In genomic region chr12:111376053-111376452, GRCm38 (mm10) we compare ENCODE assay signal across 9 mouse cellular contexts. TPM values are rescaled to one million over a fixed set of nuclear protein-coding genes. Genes with fewer than 3 reads are reported as not detected.
A peak's percentile ranks its signal among the peaks of the same experiment; 100 is the strongest.
DNase-seq lines count a peak whose midpoint lies in the region; ATAC-seq and TF ChIP-seq lines count a peak whose summit lies in the region.
"Had no signal": no experiment of that assay in that cellular context is flagged by ENCODE, and none has a peak within 500 bp of the region (broad histone marks: within the 10 kb centered on the region; RNA-seq: fewer than 3 reads in every experiment).

No protein-coding gene starts in this region.

- no peaks in the 10 kb centered on the region for H3K36me3 ChIP-seq in heart, embryonic 12.5 days
- H3K36me3 ChIP-seq in ES-Bruce4 (ENCODE audit: control insufficient read depth, insufficient read depth, low read length, poor library complexity, severe bottlenecking), result no peaks in the 10 kb centered on the region
- no peaks in the 10 kb centered on the region for H3K36me3 ChIP-seq in hindbrain, embryonic 12.5 days
- H3K36me3 ChIP-seq in midbrain, embryonic 11.5 days (ENCODE audit: control insufficient read depth, insufficient read depth, low read length), result no peaks in the 10 kb centered on the region
- H3K36me3 ChIP-seq: G1E had no signal

- no peak for ATAC-seq in heart, embryonic 12.5 days (ENCODE audit: insufficient number of reproducible peaks, low FRiP score)
- ATAC-seq in hindbrain, embryonic 12.5 days (ENCODE audit: low FRiP score), result no peak
- no peak for ATAC-seq in midbrain, embryonic 11.5 days (ENCODE audit: low FRiP score)

- DNase-seq in heart, adult 18-20 months, result no peak
- no peak for DNase-seq in midbrain, embryonic 11.5 days (ENCODE audit: low spot score, missing footprints)
- DNase-seq in retina, postnatal 1 day, result no peak
- no peak for DNase-seq in left cerebral cortex, postnatal 25 days (ENCODE audit: low spot score in 2 of 2)
- no peak for DNase-seq in adrenal gland, adult 18-20 months (ENCODE audit: low spot score in 2 of 2)

- 13% methylated on average over 6 of the region's 6 CpGs for WGBS in heart, embryonic 12.5 days
- WGBS in hindbrain, embryonic 12.5 days, result 42% methylated on average over 6 of the region's 6 CpGs
- WGBS in midbrain, embryonic 11.5 days, result 43% methylated on average over 6 of the region's 6 CpGs

- H3K4me1 ChIP-seq in heart, embryonic 12.5 days (replicated peaks), result peaks cover 38% of the 10 kb centered on the region
- peaks cover 2% of the 10 kb centered on the region for H3K4me1 ChIP-seq in ES-Bruce4 (ENCODE audit: control insufficient read depth, insufficient read depth, low read length)
- peaks cover 31% of the 10 kb centered on the region for H3K4me1 ChIP-seq in hindbrain, embryonic 12.5 days
- peaks cover 17% of the 10 kb centered on the region for H3K4me1 ChIP-seq in midbrain, embryonic 11.5 days (ENCODE audit: control insufficient read depth, insufficient read depth, low read length)

- TF ChIP-seq POLR2A in ES-Bruce4 (IDR thresholded peaks at IDR 0.05; ENCODE audit: insufficient read depth, low read length), result no peak

- peak overlapping the region; percentile 88 for H3K4me2 ChIP-seq in heart, embryonic 12.5 days
- peak overlapping the region; percentile 81 for H3K4me2 ChIP-seq in hindbrain, embryonic 12.5 days (replicated peaks)
- peak overlapping the region; percentile 88 for H3K4me2 ChIP-seq in midbrain, embryonic 11.5 days

- intact Hi-C loops in left cerebral cortex, postnatal 25 days (cut with DNase I), result loop anchor here (2.0 kb wide), 1 partner anchor 47 kb away; no protein-coding TSS in a partner anchor

- no peaks in the 10 kb centered on the region for H3K27me3 ChIP-seq in heart, embryonic 12.5 days (replicated peaks)
- H3K27me3 ChIP-seq in ES-Bruce4 (ENCODE audit: control insufficient read depth, insufficient read depth, low read length, poor library complexity, severe bottlenecking), result no peaks in the 10 kb centered on the region
- H3K27me3 ChIP-seq in hindbrain, embryonic 12.5 days, result no peaks in the 10 kb centered on the region
- no peaks in the 10 kb centered on the region for H3K27me3 ChIP-seq in midbrain, embryonic 11.5 days (ENCODE audit: control insufficient read depth, insufficient read depth, low read length)

- H3K9me3 ChIP-seq in heart, embryonic 12.5 days (replicated peaks), result no peaks in the 10 kb centered on the region
- H3K9me3 ChIP-seq in ES-Bruce4 (replicated peaks; ENCODE audit: control insufficient read depth, insufficient read depth, low read length, poor library complexity, severe bottlenecking), result no peaks in the 10 kb centered on the region
- no peaks in the 10 kb centered on the region for H3K9me3 ChIP-seq in hindbrain, embryonic 12.5 days (replicated peaks)
- no peaks in the 10 kb centered on the region for H3K9me3 ChIP-seq in midbrain, embryonic 11.5 days (ENCODE audit: control insufficient read depth, low read length)

- TF ChIP-seq CTCF in ES-Bruce4 (IDR thresholded peaks at IDR 0.05; ENCODE audit: low read depth, low read length), result no peak

- peak overlapping the region; percentile 98 for H3K27ac ChIP-seq in heart, embryonic 12.5 days (ENCODE audit: poor library complexity, severe bottlenecking)
- no peak overlapping the region for H3K27ac ChIP-seq in ES-Bruce4 (ENCODE audit: insufficient read depth, low read length)
- H3K27ac ChIP-seq in hindbrain, embryonic 12.5 days, result no peak overlapping the region
- no peak overlapping the region for H3K27ac ChIP-seq in midbrain, embryonic 11.5 days (ENCODE audit: low read depth, low read length)

- no peak for TF ChIP-seq EP300 in ES-Bruce4 (IDR thresholded peaks at IDR 0.05; ENCODE audit: insufficient read depth, low read depth, low read length)

- H3K4me3 ChIP-seq in heart, embryonic 12.5 days, result peak overlapping the region; percentile 100
- H3K4me3 ChIP-seq in ES-Bruce4 (ENCODE audit: low read depth, low read length), result peak overlapping the region; percentile 19
- H3K4me3 ChIP-seq in hindbrain, embryonic 12.5 days, result peak overlapping the region; percentile 93
- peak overlapping the region; percentile 96 for H3K4me3 ChIP-seq in midbrain, embryonic 11.5 days (ENCODE audit: low read depth, low read length)

- H3K9ac ChIP-seq in heart, embryonic 12.5 days, result peak overlapping the region; percentile 99
- H3K9ac ChIP-seq in ES-Bruce4 (ENCODE audit: low read depth, poor library complexity, severe bottlenecking), result peak overlapping the region; percentile 96
- peak overlapping the region; percentile 88 for H3K9ac ChIP-seq in hindbrain, embryonic 12.5 days
- peak overlapping the region; percentile 93 for H3K9ac ChIP-seq in midbrain, embryonic 11.5 days (ENCODE audit: low read length)

RNA-seq across cellular contexts. Expression of gene Cdc42bpb, which starts 1.5 kb away (rescaled TPM):
- polyA plus RNA-seq in heart, embryonic 12.5 days (2016; fragmentation: Nextera tagmentation; extraction: Ambion mirVana), result 33.5 and 38.2 TPM in 2 replicates
- total RNA-seq in heart, adult 18-20 months (2021), result 10 to 100 TPM; 52.7 to 57.6 TPM
- polyA plus RNA-seq in ES-Bruce4 (2011; ENCODE audit: insufficient read depth, insufficient read length, low read depth, missing spikeins), result 52.3 and 58.9 TPM in 2 replicates
- 43.2 and 44.8 TPM in 2 replicates for polyA plus RNA-seq in hindbrain, embryonic 12.5 days (2016; fragmentation: Nextera tagmentation; extraction: Ambion mirVana)
- 28.1 and 28.2 TPM in 2 replicates for polyA plus RNA-seq in midbrain, embryonic 11.5 days (2014; fragmentation: Nextera tagmentation; extraction: Ambion mirVana)
- 100 to 1,000 TPM; 133 TPM for total RNA-seq in left cerebral cortex, postnatal 25 days (2021)
- 100 to 1,000 TPM; 113 to 138 TPM for total RNA-seq in adrenal gland, adult 18-20 months (2021)
- total RNA-seq: G1E had no signal
- polyA plus RNA-seq: G1E had no signal

RNA-seq across cellular contexts. Expression of gene Lbhd2, which starts 30.6 kb away (rescaled TPM):
- 0.31 TPM in 1 of 2 replicates, not detected in the other for polyA plus RNA-seq in heart, embryonic 12.5 days (2016; fragmentation: Nextera tagmentation; extraction: Ambion mirVana)
- total RNA-seq in heart, adult 18-20 months (2021), result not detected
- not detected in 2 replicates for polyA plus RNA-seq in ES-Bruce4 (2011; ENCODE audit: insufficient read depth, insufficient read length, low read depth, missing spikeins)
- polyA plus RNA-seq in hindbrain, embryonic 12.5 days (2016; fragmentation: Nextera tagmentation; extraction: Ambion mirVana), result 0.45 and 0.74 TPM in 2 replicates
- polyA plus RNA-seq in midbrain, embryonic 11.5 days (2014; fragmentation: Nextera tagmentation; extraction: Ambion mirVana), result not detected in 2 replicates
- 1 to 10 TPM; 1.5 to 2.5 TPM for total RNA-seq in left cerebral cortex, postnatal 25 days (2021)
- not detected for total RNA-seq in adrenal gland, adult 18-20 months (2021)
- total RNA-seq: G1E had no signal
- polyA plus RNA-seq: G1E had no signal

RNA-seq across cellular contexts. Expression of gene Exoc3l4, which starts 40.8 kb away (rescaled TPM):
- 8.5 and 10.1 TPM in 2 replicates for polyA plus RNA-seq in heart, embryonic 12.5 days (2016; fragmentation: Nextera tagmentation; extraction: Ambion mirVana)
- total RNA-seq in heart, adult 18-20 months (2021), result 1 to 10 TPM; 3.2 to 4.1 TPM
- 4.2 and 6.1 TPM in 2 replicates for polyA plus RNA-seq in ES-Bruce4 (2011; ENCODE audit: insufficient read depth, insufficient read length, low read depth, missing spikeins)
- polyA plus RNA-seq in hindbrain, embryonic 12.5 days (2016; fragmentation: Nextera tagmentation; extraction: Ambion mirVana), result 4.9 and 5.1 TPM in 2 replicates
- polyA plus RNA-seq in midbrain, embryonic 11.5 days (2014; fragmentation: Nextera tagmentation; extraction: Ambion mirVana), result 2.3 and 2.9 TPM in 2 replicates
- 1 to 10 TPM in 1 of 2 experiments, under 1 TPM in 1; 0.85 to 1.3 TPM for total RNA-seq in left cerebral cortex, postnatal 25 days (2021)
- 1 to 10 TPM; 3.3 to 4.1 TPM for total RNA-seq in adrenal gland, adult 18-20 months (2021)
- polyA plus RNA-seq: G1E had no signal

Comparison
In these comparisons a context has a peak if more than half of its experiments do, and no peak if none do; other contexts are left out.
1. H3K4me3 ChIP-seq: peak in every context shown above with its lines; median percentile 100 in heart, embryonic 12.5 days; 96 in midbrain, embryonic 11.5 days; 93 in hindbrain, embryonic 12.5 days; 19 in ES-Bruce4.